Mouse (Mus musculus): ENCODE results near the gene Ccrl2. TPM values are rescaled to one million over a fixed set of nuclear protein-coding genes. Genes with fewer than 3 reads are reported as not detected.

Gene Ccrl2
- polyA plus RNA-seq, 1 experiment from 2014 or later: 3.2 TPM

DNA sequence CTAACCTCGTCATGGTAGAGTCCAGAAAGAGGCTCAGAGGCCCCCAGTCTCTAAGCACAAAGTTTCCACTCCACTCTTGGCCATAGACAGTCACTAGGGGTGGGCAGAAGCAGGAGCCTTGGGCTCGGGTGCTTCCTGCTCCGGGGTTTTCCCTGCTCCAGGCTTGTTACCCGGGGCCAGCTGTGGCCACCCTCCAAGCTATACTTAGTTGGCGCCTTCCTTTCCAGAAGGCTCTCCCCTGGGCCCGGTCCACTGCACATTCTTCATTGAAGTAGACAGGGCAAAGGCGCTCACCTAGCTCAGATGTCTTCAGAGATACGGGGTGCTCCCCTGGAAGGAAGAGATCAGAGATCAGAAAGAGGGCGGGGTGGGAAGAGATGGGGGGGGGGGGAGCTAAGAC, 45.8 kb downstream of the Ccrl2 start:
- no peaks in the 10 kb centered on the region for H3K36me3 ChIP-seq (ENCODE audit: control insufficient read depth, insufficient read depth, low read length)
- H3K27ac ChIP-seq (replicated peaks in 1 of 2; ENCODE audit: control insufficient read depth in 1 of 2, insufficient read depth in 1 of 2, low read depth in 2 of 2, low read length in 2 of 2): no peak overlapping the region
- no peak overlapping the region for H3K9ac ChIP-seq (ENCODE audit: low read length)
- H3K4me2 ChIP-seq (ENCODE audit: low read length): no peak overlapping the region
- no peaks in the 10 kb centered on the region for H3K9me3 ChIP-seq (ENCODE audit: control insufficient read depth, low read length)
- H3K4me3 ChIP-seq (ENCODE audit: control insufficient read depth in 1 of 2, insufficient read depth in 1 of 2, low read depth in 1 of 2, low read length in 2 of 2): no peak overlapping the region
- H3K4me1 ChIP-seq (ENCODE audit: control insufficient read depth in 2 of 2, insufficient read depth in 2 of 2, low read length in 2 of 2): peaks cover 4 to 7% of the 10 kb centered on the region in 2 experiments; a peak in 2 of 4 replicates
- no peaks in the 10 kb centered on the region; the same call in 1 of the 2 replicates for H3K27me3 ChIP-seq (ENCODE audit: control insufficient read depth, insufficient read depth, low read length)
- no peak for ATAC-seq (ENCODE audit: insufficient number of reproducible peaks, insufficient read depth, low FRiP score, low read depth)
- 71% methylated on average over 9 of the region's 9 CpGs for WGBS

DNA sequence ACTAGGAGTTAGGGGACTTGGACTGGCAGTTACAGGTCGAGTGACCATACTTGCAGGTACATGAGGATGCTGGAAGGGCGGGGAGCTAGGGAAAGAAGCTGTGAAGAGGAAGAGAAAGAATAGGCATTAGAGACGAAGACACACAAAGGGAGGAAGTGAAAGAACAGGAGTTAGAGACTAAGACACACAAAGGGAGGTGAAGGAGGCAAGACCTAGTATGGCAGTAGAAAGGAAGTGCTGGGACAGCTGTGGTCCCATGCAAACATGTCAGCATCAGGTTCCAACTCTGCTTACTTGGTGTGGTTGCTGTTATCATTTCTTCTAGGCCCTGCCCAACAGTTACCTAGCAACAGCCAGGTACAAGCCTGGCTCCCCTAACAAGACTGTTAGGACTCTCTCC, 47.6 kb downstream of the Ccrl2 start:
- no peak overlapping the region for H3K4me3 ChIP-seq (ENCODE audit: control insufficient read depth in 1 of 2, insufficient read depth in 1 of 2, low read depth in 1 of 2, low read length in 2 of 2)
- peaks cover 4 to 7% of the 10 kb centered on the region in 2 experiments; a peak in 2 of 4 replicates for H3K4me1 ChIP-seq (ENCODE audit: control insufficient read depth in 2 of 2, insufficient read depth in 2 of 2, low read length in 2 of 2)
- H3K4me2 ChIP-seq (ENCODE audit: low read length): no peak overlapping the region
- H3K27me3 ChIP-seq (ENCODE audit: control insufficient read depth, insufficient read depth, low read length): no peaks in the 10 kb centered on the region; the same call in 1 of the 2 replicates
- no peaks in the 10 kb centered on the region for H3K36me3 ChIP-seq (ENCODE audit: control insufficient read depth, insufficient read depth, low read length)
- H3K9ac ChIP-seq (ENCODE audit: low read length): no peak overlapping the region
- H3K9me3 ChIP-seq (ENCODE audit: control insufficient read depth, low read length): no peaks in the 10 kb centered on the region
- H3K27ac ChIP-seq (replicated peaks in 1 of 2; ENCODE audit: control insufficient read depth in 1 of 2, insufficient read depth in 1 of 2, low read depth in 2 of 2, low read length in 2 of 2): no peak overlapping the region
- ATAC-seq (ENCODE audit: insufficient number of reproducible peaks, insufficient read depth, low FRiP score, low read depth): no peak
- WGBS: 66% methylated on average over 3 of the region's 3 CpGs

DNA sequence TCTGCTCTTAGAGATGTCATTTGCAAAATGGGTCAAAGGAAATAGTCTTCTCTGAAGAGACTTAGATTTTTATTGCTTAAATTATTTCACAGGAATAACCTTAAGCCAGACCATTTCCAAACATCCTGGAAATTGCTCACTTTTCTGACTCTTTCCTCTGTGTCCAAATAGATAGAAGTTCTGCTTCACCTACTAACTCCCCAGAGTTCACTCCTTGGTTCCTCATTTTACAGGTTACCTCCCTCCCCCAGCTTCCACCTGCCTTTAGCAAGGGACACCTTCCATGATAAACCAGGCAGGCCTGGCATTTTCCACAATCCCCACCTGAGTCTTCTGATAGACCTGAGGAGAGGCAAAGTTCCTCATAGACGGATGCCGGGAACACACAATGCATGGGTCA, 50.8 kb downstream of the Ccrl2 start:
- Histone ChIP-seq H3K4me1 (ENCODE audit: control insufficient read depth in 2 of 2, insufficient read depth in 2 of 2, low read length in 2 of 2) (no peaks in the 10 kb centered on the region; a peak in 1 of 4 replicates), H3K9me3 (ENCODE audit: control insufficient read depth, low read length) (no peaks in the 10 kb centered on the region), H3K36me3 (ENCODE audit: control insufficient read depth, insufficient read depth, low read length) (no peaks in the 10 kb centered on the region), H3K4me2 (ENCODE audit: low read length) (no peak overlapping the region), H3K4me3 (ENCODE audit: control insufficient read depth in 1 of 2, insufficient read depth in 1 of 2, low read depth in 1 of 2, low read length in 2 of 2) (no peak overlapping the region), H3K27me3 (ENCODE audit: control insufficient read depth, insufficient read depth, low read length) (no peaks in the 10 kb centered on the region; the same call in 1 of the 2 replicates), H3K27ac (replicated peaks in 1 of 2; ENCODE audit: control insufficient read depth in 1 of 2, insufficient read depth in 1 of 2, low read depth in 2 of 2, low read length in 2 of 2) (no peak overlapping the region), H3K9ac (ENCODE audit: low read length) (no peak overlapping the region)
- 89% methylated on average over 2 of the region's 2 CpGs for WGBS
- ATAC-seq (ENCODE audit: insufficient number of reproducible peaks, insufficient read depth, low FRiP score, low read depth): no peak

Other genes with a start within 250 kb of the Ccrl2 start
- not detected in 2 replicates for gene Prss44, start 243.5 kb downstream of the Ccrl2 start, polyA plus RNA-seq (2014; fragmentation: Nextera tagmentation; extraction: Ambion mirVana)
- not detected in 2 replicates for gene Prss43, start 230.8 kb downstream of the Ccrl2 start, polyA plus RNA-seq (2014; fragmentation: Nextera tagmentation; extraction: Ambion mirVana)
- gene Prss45, start 222.9 kb downstream of the Ccrl2 start, polyA plus RNA-seq (2014; fragmentation: Nextera tagmentation; extraction: Ambion mirVana): not detected in 2 replicates
- gene Prss46, start 213.0 kb downstream of the Ccrl2 start, polyA plus RNA-seq (2014; fragmentation: Nextera tagmentation; extraction: Ambion mirVana): 0.22 TPM in 1 of 2 replicates, not detected in the other
- gene Prss50, start 199.6 kb downstream of the Ccrl2 start, polyA plus RNA-seq (2014; fragmentation: Nextera tagmentation; extraction: Ambion mirVana): not detected in 2 replicates
- 1.1 and 1.6 TPM in 2 replicates for gene Als2cl, start 177.6 kb downstream of the Ccrl2 start, polyA plus RNA-seq (2014; fragmentation: Nextera tagmentation; extraction: Ambion mirVana)
- gene Tmie, start 177.4 kb downstream of the Ccrl2 start, polyA plus RNA-seq (2014; fragmentation: Nextera tagmentation; extraction: Ambion mirVana): 0.16 and 0.20 TPM in 2 replicates
- gene Fam240a, start 140.7 kb downstream of the Ccrl2 start, polyA plus RNA-seq (2014; fragmentation: Nextera tagmentation; extraction: Ambion mirVana): not detected in 2 replicates
- not detected in 2 replicates for gene Tdgf1, start 111.4 kb downstream of the Ccrl2 start, polyA plus RNA-seq (2014; fragmentation: Nextera tagmentation; extraction: Ambion mirVana)
- gene Lrrc2, start 106.0 kb downstream of the Ccrl2 start, polyA plus RNA-seq (2014; fragmentation: Nextera tagmentation; extraction: Ambion mirVana): 5.0 and 5.4 TPM in 2 replicates
- 0.12 TPM in 1 of 2 replicates, not detected in the other for gene Rtp3, start 66.9 kb downstream of the Ccrl2 start, polyA plus RNA-seq (2014; fragmentation: Nextera tagmentation; extraction: Ambion mirVana)
- 1.3 and 1.6 TPM in 2 replicates for gene Ltf, start 38.2 kb downstream of the Ccrl2 start, polyA plus RNA-seq (2014; fragmentation: Nextera tagmentation; extraction: Ambion mirVana)
- gene Lrrfip2, start 60.1 kb upstream of the Ccrl2 start, polyA plus RNA-seq (2014; fragmentation: Nextera tagmentation; extraction: Ambion mirVana): 75.3 and 78.8 TPM in 2 replicates
- 34.1 and 36.1 TPM in 2 replicates for gene Mlh1, start 214.3 kb upstream of the Ccrl2 start, polyA plus RNA-seq (2014; fragmentation: Nextera tagmentation; extraction: Ambion mirVana)
- gene Epm2aip1, start 214.4 kb upstream of the Ccrl2 start, polyA plus RNA-seq (2014; fragmentation: Nextera tagmentation; extraction: Ambion mirVana): 31.4 and 33.0 TPM in 2 replicates